Mouse (Mus musculus) macrophage (primary cell): ENCODE measurements at regions not wholly inside any gene's neighbourhood (a gene's known extent, or its start where the extent isn't known, plus 50 kb on each side); places are given as distances from the start of the nearest gene placed in this dataset.

ENCODE experiments used
- H3K27ac ChIP-seq: fragments of 350-480 bp; formaldehyde crosslinking; 2 replicates; pipeline ENCODE4 v1.9.0; 2021
- H3K36me3 ChIP-seq: fragments of 350-480 bp; formaldehyde crosslinking; 2 replicates; pipeline ENCODE4 v1.9.0; 2021; ENCODE audit errors: inconsistent target
- H3K4me3 ChIP-seq: fragments of 350-480 bp; formaldehyde crosslinking; 2 replicates; pipeline ENCODE4 v1.9.0; 2021; ENCODE audit errors: inconsistent target
- H3K79me2 ChIP-seq: fragments of 350-480 bp; formaldehyde crosslinking; 2 replicates; pipeline ENCODE4 v1.9.0; 2021; ENCODE audit errors: inconsistent target
- WGBS: methylation state at CpG from one replicate; pipeline ENCODE4 v1.1.7; 2026; ENCODE audit warnings: inconsistent platforms; ENCODE audit not compliant: missing documents; 5-methylcytosine and 5-hydroxymethylcytosine counted together

DNA sequence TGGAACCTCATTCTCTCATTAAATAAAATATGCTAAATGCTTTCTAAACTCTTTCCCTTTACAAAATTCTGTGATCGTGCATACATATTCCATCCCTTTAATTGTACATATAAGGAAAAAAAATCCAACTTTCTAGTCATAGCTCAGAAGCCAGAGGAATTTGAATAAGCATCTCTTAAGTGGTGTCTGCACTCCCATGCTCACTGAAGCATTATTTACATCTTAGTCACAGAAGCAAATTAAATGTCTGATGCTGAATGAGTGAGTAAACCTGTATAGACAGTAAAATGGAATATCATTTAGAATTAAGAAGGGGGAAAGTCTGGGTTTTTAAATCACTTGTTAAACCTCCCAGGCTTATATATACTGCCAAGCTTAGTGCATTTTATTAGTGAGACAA is 113.5 kb upstream of the Inhba start:
- Histone ChIP-seq H3K4me3 (no peak overlapping the region), H3K79me2 (no peaks in the 10 kb centered on the region), H3K27ac (no peak overlapping the region), H3K36me3 (no peaks in the 10 kb centered on the region)
- 100% methylated on average over 1 of the region's 1 CpGs for WGBS

DNA sequence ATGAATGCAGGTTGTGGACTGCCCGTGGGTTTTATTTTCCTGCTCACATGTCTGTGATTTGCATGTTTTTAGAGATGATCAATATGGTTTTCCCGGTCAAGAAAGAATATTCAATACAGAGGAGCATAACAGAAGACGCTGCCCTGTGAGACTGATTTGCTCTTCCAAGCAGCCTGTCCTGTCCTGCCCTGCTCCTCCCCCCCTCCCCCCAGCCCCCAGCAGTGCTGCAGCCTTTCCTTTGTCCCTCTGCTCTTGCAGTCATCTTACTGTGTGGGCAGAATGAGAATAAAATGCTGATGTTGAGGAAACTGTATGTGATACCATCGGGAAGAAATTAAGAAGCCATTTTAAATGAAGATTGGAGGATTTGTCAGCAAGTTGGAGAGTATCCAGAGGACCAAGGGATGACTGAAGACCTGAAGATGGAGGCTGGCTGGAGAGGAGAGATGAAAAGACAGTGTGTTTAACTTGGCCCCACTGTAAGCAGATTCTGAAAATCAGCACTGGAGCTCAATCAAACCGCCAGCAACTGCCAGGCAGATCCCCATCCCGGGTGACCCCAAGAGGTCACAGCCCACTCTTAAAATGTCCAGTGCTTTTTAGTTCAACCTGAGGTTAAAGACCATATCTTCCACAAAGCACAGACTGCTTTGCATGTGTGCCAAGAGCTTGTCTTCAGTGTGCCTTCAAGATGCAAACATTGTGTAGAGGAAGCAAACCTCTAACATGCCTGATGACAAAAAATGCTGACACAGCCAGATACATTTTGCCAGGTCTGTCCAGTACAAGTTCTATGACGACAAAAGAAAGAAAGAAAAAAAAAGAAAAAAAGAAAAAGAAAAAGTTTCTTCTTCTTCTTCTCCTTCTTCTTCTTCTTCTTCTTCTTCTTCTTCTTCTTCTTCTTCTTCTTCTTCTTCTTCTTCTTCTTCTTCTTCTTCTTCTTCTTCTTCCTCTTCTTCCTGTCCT is 109.7 kb upstream of the Inhba start:
- Histone ChIP-seq H3K4me3 (no peak overlapping the region), H3K27ac (no peak overlapping the region), H3K36me3 (no peaks in the 10 kb centered on the region), H3K79me2 (no peaks in the 10 kb centered on the region)
- 77% methylated on average over 7 of the region's 7 CpGs for WGBS

- no peak overlapping the region for H3K27ac ChIP-seq
- H3K79me2 ChIP-seq: no peaks in the 10 kb centered on the region
- no peak overlapping the region for H3K4me3 ChIP-seq
- WGBS: 100% methylated on average over 1 of the region's 1 CpGs
- H3K36me3 ChIP-seq: no peaks in the 10 kb centered on the region
These were observed 103.8 kb upstream of the Inhba start for GRCm38 (mm10) chr13:15907806-15908205.

DNA sequence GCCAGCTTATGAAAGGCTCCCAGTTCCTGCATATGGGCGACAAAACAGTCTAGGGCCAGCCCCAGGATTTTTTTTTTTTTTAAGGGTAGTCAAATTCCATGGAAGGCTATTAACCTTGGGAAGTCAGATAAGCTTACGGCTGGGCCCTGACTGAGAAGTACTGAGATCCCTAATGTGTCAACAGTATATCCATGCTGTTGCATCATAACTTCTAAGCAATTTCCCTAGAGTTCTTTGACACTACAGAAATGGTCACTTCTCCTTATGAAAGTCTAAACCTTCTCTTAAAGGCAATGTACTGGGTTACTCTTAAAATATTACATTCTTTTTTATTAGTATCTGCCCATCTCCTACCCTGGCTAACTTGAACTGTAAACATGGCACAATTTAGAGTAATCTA is 101.1 kb upstream of the Inhba start:
- no peaks in the 10 kb centered on the region for H3K79me2 ChIP-seq
- H3K36me3 ChIP-seq: no peaks in the 10 kb centered on the region
- H3K27ac ChIP-seq: no peak overlapping the region
- WGBS: 81% methylated on average over 2 of the region's 2 CpGs
- no peak overlapping the region for H3K4me3 ChIP-seq

DNA sequence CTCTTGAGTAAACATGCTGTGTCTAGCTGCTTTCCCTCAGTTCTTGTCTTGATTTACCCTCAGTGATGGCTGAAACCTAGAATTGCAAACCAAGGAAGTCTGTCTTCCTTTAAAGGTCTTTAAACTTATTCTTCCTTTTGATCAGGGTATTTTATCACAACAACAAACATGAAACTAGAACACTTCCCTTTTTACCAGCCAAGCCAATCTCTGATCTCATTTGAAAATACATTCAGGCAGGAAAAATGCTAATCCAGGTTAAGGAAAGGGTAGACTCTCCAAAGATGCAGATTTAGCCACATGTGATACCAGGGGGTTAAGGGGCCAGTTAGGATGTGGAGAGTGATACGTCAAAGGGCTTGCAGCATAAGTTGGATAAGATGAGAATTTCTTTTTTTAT is 100.4 kb upstream of the Inhba start:
- Histone ChIP-seq H3K36me3 (no peaks in the 10 kb centered on the region), H3K4me3 (no peak overlapping the region), H3K27ac (no peak overlapping the region), H3K79me2 (no peaks in the 10 kb centered on the region)
- 91% methylated on average over 1 of the region's 1 CpGs for WGBS

DNA sequence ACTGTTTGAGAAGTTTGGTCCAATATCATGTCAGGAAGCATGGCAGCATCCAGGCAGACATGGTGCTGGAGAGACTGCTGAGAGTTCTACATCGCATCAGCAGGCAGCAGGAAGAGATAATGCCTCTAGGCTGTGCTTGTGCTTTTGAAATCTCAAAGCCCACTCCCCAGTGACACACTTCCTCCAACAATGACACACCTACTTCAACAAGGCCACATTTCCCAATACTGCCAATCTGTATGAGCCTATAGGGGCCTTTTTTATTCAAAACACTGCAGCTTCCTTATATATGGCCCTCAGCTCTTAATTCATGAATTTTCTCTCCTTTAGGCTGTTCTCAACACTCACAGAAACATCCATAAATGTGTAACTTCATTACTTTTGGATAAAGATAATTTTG is 97.4 kb upstream of the Inhba start:
- Histone ChIP-seq H3K79me2 (no peaks in the 10 kb centered on the region), H3K36me3 (no peaks in the 10 kb centered on the region), H3K27ac (no peak overlapping the region), H3K4me3 (no peak overlapping the region)
- 100% methylated on average over 1 of the region's 1 CpGs for WGBS

GRCm38 (mm10) chr13:15929890-15930289 is 81.8 kb upstream of the Inhba start:
- Histone ChIP-seq H3K79me2 (no peaks in the 10 kb centered on the region), H3K27ac (no peak overlapping the region), H3K4me3 (no peak overlapping the region), H3K36me3 (no peaks in the 10 kb centered on the region)
- 8% methylated on average over 3 of the region's 3 CpGs for WGBS

DNA sequence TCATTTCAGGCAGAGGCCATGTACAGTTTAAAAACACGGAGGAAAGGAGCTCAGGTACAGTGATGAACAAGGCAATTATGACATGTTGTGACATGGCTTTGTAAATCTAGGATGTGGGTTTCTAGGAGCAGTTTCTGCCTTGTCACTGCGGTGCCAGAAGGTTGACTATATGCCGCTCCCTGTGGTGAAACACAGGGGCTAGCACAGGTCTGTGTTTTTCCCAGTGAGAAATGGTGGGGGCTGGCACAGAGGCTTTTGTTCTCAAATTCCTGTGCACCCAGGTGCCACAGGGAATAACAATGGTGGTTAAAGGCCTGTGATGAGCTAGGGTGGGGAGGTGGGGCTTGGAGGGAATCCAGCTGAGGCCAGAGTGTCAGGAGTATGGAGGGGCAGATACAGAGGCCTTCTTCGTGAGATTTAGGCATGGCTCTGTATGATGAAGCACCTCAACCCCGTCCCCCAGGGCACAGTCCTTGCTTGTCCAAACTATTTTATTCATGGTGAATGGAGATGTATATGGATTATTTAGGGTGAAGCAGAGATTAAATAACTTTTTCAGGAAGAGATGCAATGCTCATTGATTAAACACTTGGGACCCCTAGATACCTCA is 80.0 kb upstream of the Inhba start:
- Histone ChIP-seq H3K27ac (no peak overlapping the region), H3K79me2 (no peaks in the 10 kb centered on the region), H3K36me3 (no peaks in the 10 kb centered on the region), H3K4me3 (no peak overlapping the region)
- 38% methylated on average over 5 of the region's 5 CpGs for WGBS

DNA sequence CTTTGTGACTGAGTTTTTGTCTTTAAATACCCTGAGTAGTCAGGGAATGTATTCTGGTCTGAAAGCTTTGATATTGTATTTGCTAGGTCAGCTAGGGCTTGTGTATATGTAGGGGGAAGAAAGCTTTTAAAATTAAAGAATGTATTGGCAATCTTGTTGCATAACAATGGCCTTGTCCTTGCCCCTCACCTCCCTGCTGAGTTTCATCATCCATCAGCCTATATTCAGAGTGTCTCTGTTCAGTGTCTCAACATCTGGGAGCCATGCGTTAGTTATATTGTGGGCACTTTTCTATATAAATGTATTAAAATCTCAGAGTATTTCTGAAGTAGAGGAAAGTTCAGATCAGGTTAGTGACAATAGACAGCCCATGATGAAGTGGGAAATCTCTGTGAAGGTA is 76.0 kb upstream of the Inhba start:
- Histone ChIP-seq H3K36me3 (no peaks in the 10 kb centered on the region), H3K4me3 (no peak overlapping the region), H3K79me2 (no peaks in the 10 kb centered on the region), H3K27ac (no peak overlapping the region)
- 50% methylated on average over 1 of the region's 1 CpGs for WGBS

- Histone ChIP-seq H3K4me3 (no peak overlapping the region), H3K27ac (no peak overlapping the region), H3K36me3 (no peaks in the 10 kb centered on the region), H3K79me2 (no peaks in the 10 kb centered on the region)
- 0% methylated on average over 1 of the region's 1 CpGs for WGBS
These were observed 75.5 kb upstream of the Inhba start for GRCm38 (mm10) chr13:15936109-15936508.

GRCm38 (mm10) chr13:15950143-15950542 is 61.5 kb upstream of the Inhba start:
- no peak overlapping the region for H3K4me3 ChIP-seq
- H3K36me3 ChIP-seq: no peaks in the 10 kb centered on the region
- no peak overlapping the region for H3K27ac ChIP-seq
- H3K79me2 ChIP-seq: no peaks in the 10 kb centered on the region
- WGBS: 95% methylated on average over 4 of the region's 4 CpGs

DNA sequence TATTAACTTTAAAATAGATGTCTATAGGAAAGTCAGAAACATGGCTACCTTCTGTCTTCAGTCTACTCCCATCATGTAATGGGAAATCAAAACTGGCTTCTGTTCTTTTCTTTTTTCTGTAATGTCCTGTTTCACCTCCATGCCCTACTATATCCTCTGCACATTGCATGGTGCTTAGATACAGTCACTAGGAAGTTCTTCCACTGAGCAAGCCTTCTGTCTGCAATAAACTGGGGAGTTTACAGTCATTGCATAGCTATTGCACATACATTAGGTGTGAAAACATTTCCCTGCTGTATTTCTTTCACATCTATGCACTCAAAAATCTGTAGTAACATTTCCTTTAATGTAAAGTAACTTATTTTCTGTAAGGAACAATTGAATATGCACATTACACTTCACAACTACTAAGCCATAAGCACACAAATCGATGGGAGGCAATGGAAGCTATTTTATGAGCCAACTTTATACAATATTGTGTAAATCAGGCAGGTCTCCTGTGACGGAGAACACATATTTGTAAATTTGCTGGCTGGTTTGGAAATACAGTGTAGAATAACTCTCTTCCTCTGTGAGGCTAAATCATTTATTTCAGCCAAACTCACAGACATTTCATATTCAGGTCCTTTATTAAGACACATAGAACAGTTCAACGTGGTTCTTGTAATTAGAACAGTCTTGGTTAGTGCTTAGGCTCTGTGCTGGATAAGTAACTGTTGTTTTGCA is 60.6 kb upstream of the Inhba start:
- no peaks in the 10 kb centered on the region for H3K36me3 ChIP-seq
- no peaks in the 10 kb centered on the region for H3K79me2 ChIP-seq
- 82% methylated on average over 3 of the region's 3 CpGs for WGBS
- no peak overlapping the region for H3K4me3 ChIP-seq
- H3K27ac ChIP-seq: no peak overlapping the region
